Mouse (Mus musculus) ES-E14 (cell line): ENCODE measurements at regions not wholly inside any gene's neighbourhood (a gene's known extent, or its start where the extent isn't known, plus 50 kb on each side); places are given as distances from the start of the nearest gene placed in this dataset.

Experiments
- DNase-seq: peaks from one replicate; pipeline ENCODE4 v3.0.0-alpha.2; 2013; ENCODE audit warnings: low read depth, low spot score
- H3K27ac ChIP-seq: 2 replicates; pipeline ENCODE4 v1.5.1; 2012; ENCODE audit warnings: low read depth, mild to moderate bottlenecking, low read length, moderate library complexity, mixed read lengths; ENCODE audit not compliant: poor library complexity, insufficient read depth, severe bottlenecking
- H3K36me3 ChIP-seq: 2 replicates; pipeline ENCODE4 v1.6.1; 2012; ENCODE audit warnings: mild to moderate bottlenecking, low read length, moderate library complexity, mixed read lengths; ENCODE audit not compliant: control insufficient read depth, poor library complexity, insufficient read depth, severe bottlenecking
- H3K4me1 ChIP-seq, 2 experiments: fragments of 150-350 bp in 1 of 2; sonication (generic) in 1 of 2; 2 replicates each; pipeline ENCODE4 v1.6.1; 2012; ENCODE audit warnings: low read length in 2 of 2, mild to moderate bottlenecking in 1 of 2, mixed read lengths in 1 of 2; ENCODE audit not compliant: control insufficient read depth in 2 of 2, insufficient read depth in 2 of 2, poor library complexity in 1 of 2
- H3K4me3 ChIP-seq, 2 experiments: fragments of 150-350 bp in 1 of 2; sonication (generic) in 1 of 2; 2 replicates each; pipeline ENCODE4 v1.5.1; 2012; ENCODE audit warnings: low read length in 2 of 2, low read depth in 1 of 2, mild to moderate bottlenecking in 1 of 2, mixed read lengths in 1 of 2; ENCODE audit not compliant: insufficient read depth in 1 of 2, poor library complexity in 1 of 2, severe bottlenecking in 1 of 2
- H3K9ac ChIP-seq: 2 replicates; pipeline ENCODE4 v1.6.1; 2012; ENCODE audit warnings: low read depth, mild to moderate bottlenecking, low read length, mixed read lengths; ENCODE audit not compliant: poor library complexity, insufficient read depth, severe bottlenecking
- H3K9me3 ChIP-seq: fragments of 150-350 bp; sonication (generic); 2 replicates; pipeline ENCODE4 v1.6.1; 2012; ENCODE audit warnings: low read depth, mild to moderate bottlenecking, low read length; ENCODE audit not compliant: control insufficient read depth, insufficient read depth
- CHD2 ChIP-seq: IDR thresholded peaks from 2 replicates; pipeline ENCODE4 v1.6.1; 2014; ENCODE audit warnings: mild to moderate bottlenecking, low read depth, low read length, inconsistent platforms
- HCFC1 ChIP-seq: IDR thresholded peaks from 2 replicates; pipeline ENCODE4 v1.6.1; 2012; ENCODE audit warnings: low read length, inconsistent platforms, borderline replicate concordance; ENCODE audit not compliant: insufficient read depth
- MAFK ChIP-seq: IDR thresholded peaks from 2 replicates; pipeline ENCODE4 v1.6.1; 2014; ENCODE audit warnings: mild to moderate bottlenecking, low read depth, low read length, inconsistent platforms; ENCODE audit not compliant: insufficient read depth
- ZC3H11A ChIP-seq: IDR thresholded peaks from 2 replicates; pipeline ENCODE4 v1.6.1; 2012; ENCODE audit warnings: low read depth, mild to moderate bottlenecking, inconsistent platforms, low read length, borderline replicate concordance
- ZNF384 ChIP-seq: IDR thresholded peaks from 2 replicates; pipeline ENCODE4 v1.6.1; 2012; ENCODE audit warnings: low read depth, low read length, inconsistent platforms
- in situ Hi-C, 2 experiments: fragments of 600-800 bp; cut with MboI; formaldehyde crosslinking; loops; one replicate each; pipeline ENCODE4 v1.15.1; 2025; ENCODE audit warnings: low sequenced_read_pairs in 2 of 2, inconsistent platforms in 1 of 2; ENCODE audit not compliant: unreplicated experiment in 2 of 2

DNA sequence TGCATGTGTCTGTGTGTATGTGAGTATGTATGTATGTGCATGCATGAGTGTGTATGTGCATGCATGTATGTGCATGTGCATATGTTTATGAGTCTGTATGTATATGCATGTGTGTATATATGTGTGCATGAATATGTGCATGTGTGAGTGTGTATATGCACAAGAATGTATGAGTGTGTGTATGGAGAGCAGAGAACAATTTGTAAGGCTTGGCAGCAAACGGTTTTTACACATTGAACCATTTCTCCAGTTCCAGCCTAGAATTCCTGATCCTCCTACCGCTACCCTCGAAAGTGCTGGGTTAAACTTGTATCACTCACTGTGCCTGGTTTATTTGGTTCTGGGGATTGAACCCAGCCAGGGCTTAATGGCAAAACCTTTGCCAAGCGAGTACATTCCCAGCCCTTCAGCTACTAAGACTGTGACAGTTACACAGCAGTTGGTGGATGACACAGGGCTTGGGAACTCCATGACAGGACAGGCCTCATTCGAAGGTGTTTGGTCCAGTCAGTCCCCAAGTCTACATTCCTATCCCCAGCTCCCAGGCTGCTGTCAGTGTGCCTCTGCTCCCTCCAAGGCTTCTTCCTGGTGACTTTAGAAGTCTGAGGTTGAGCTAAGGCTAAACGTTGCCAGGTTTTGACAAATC lies 65.1 kb downstream of the Zfp36l2 start:
- Histone ChIP-seq H3K4me1 (peaks cover 0 to 11% of the 10 kb centered on the region in 2 experiments; a peak in 1 of 4 replicates), H3K4me3 (no peak overlapping the region), H3K36me3 (no peaks in the 10 kb centered on the region), H3K9ac (no peak overlapping the region), H3K27ac (no peak overlapping the region), H3K9me3 (no peaks in the 10 kb centered on the region)
- no peak for DNase-seq
- in situ Hi-C loops, result no loop called here
- TF ChIP-seq ZNF384 (no peak), CHD2 (no peak)

DNA sequence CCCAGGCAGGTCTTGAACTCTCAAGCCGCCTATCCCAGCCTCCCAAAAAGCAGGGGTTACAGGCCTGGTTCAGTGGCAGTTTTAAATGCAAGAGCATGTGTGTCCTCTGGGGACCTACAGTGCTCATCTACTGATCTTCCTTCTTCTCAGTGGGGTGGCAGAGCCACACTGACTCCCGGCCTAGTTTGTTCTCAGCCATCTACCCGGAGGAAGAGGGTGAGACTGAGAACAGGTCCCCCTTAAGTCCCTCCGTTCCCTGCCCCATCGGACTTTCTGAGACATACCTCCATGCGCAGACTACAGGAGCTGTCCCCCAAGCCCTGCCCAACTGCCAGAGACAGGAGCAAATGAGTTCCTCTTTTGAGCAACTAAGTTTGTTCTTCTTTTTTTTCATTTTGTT lies 66.5 kb downstream of the Zfp36l2 start:
- H3K9me3 ChIP-seq, result no peaks in the 10 kb centered on the region
- in situ Hi-C loops, result no loop called here
- H3K36me3 ChIP-seq, result no peaks in the 10 kb centered on the region
- TF ChIP-seq MAFK, result no peak
- TF ChIP-seq ZC3H11A, result no peak
- TF ChIP-seq HCFC1, result no peak
- TF ChIP-seq CHD2, result no peak
- TF ChIP-seq ZNF384, result no peak
- no peak overlapping the region for H3K27ac ChIP-seq
- H3K4me1 ChIP-seq, result peaks cover 0 to 4% of the 10 kb centered on the region in 2 experiments; a peak in 1 of 4 replicates
- H3K9ac ChIP-seq, result no peak overlapping the region
- no peak for DNase-seq
- H3K4me3 ChIP-seq, result no peak overlapping the region

DNA sequence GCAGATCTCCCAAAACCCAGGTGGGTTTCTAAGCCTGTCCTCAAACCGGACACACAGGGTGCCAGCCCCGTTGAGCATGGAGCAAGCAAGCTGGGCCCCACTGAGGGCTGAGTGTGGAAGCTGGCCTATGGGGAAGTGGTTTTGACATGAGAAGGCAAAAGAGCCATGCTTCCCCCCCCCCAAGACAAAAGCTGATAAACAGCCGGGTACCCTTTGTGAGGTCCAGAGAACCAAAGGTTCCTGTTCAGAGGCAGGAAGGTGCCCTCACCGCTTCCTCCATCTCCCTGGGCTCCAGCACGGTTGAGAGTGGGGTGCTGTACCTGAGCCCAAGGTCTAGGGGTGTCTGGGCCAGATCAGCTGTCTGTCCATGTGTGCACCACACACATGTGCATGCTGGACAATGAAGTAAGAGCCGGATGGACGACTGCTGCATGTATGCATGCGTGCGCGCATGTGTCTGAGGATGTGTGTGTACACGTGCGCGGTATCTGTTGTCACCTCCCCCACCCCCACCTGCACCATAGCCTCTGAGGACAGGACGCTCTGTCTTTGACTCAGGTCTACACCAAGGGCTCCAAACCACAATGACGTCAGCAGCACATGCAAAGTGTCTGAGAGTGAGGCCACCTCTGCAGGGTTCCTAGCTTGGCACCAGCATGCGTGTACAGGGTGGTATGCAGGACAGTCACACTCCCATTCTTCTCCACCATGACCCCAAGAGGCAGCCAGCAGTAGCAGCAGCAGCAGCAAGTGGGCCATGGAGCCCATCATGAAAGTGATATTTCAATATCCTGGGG lies 68.3 kb downstream of the Zfp36l2 start:
- Histone ChIP-seq H3K27ac (no peak overlapping the region), H3K9ac (no peak overlapping the region), H3K4me1 (peaks cover 0 to 4% of the 10 kb centered on the region in 2 experiments; a peak in 1 of 4 replicates), H3K36me3 (no peaks in the 10 kb centered on the region), H3K4me3 (no peak overlapping the region), H3K9me3 (no peaks in the 10 kb centered on the region)
- no peak for TF ChIP-seq ZC3H11A
- TF ChIP-seq MAFK, result no peak
- no peak for TF ChIP-seq ZNF384
- TF ChIP-seq HCFC1, result no peak
- no peak for TF ChIP-seq CHD2
- in situ Hi-C loops, result no loop called here
- DNase-seq, result no peak

DNA sequence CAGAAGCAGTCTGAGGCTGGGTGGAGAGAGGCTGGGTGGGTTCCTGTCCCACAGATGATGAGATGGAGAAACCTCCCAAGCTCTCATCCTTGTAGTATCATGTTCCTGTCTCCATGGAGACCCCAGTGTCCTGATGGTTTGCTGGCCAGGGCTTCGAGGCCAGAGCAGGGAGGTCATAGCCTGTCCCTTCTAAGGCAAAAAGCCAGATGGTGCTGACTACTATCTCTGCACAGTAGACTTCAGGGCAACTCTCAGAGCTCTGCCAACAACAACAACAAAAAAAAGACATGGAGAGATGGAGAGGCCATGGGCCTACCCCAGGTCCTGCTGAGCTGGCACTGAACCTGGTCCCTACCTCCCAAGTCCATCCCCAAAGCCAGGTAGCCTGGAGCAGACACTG lies 69.0 kb downstream of the Zfp36l2 start:
- in situ Hi-C loops, result no loop called here
- Histone ChIP-seq H3K4me1 (peaks cover 0 to 7% of the 10 kb centered on the region in 2 experiments; a peak in 1 of 4 replicates), H3K27ac (no peak overlapping the region)

More for the DNA sequence above, 69.0 kb downstream of the Zfp36l2 start:
- Histone ChIP-seq H3K36me3 (no peaks in the 10 kb centered on the region), H3K9ac (no peak overlapping the region), H3K4me3 (no peak overlapping the region), H3K9me3 (no peaks in the 10 kb centered on the region)
- TF ChIP-seq MAFK (no peak), CHD2 (no peak), ZC3H11A (no peak), ZNF384 (no peak), HCFC1 (no peak)
- DNase-seq, result no peak
